Mouse (Mus musculus): ENCODE data around the gene Sfswap. TPM values are rescaled to one million over a fixed set of nuclear protein-coding genes. Genes with fewer than 3 reads are reported as not detected.
"Not testable (repeated sequence)": the region's sequence is repeated elsewhere in the genome, so short reads cannot be mapped to it uniquely, and the experiment has no call there.

The Sfswap gene
- polyA plus RNA-seq, 1 experiment from 2014 or later, result 46.3 TPM

- no peak overlapping the region for H3K9ac ChIP-seq
- H3K4me3 ChIP-seq (replicated peaks), result no peak overlapping the region
- H3K4me1 ChIP-seq, result peaks cover 10% of the 10 kb centered on the region
- peak; percentile 61 for ATAC-seq (replicated peaks; ENCODE audit: low FRiP score)
- H3K9me3 ChIP-seq (replicated peaks), result no peaks in the 10 kb centered on the region
- WGBS, result 33% methylated on average over 19 of the region's 19 CpGs
- no peak overlapping the region for H3K27ac ChIP-seq
- H3K27me3 ChIP-seq, result peaks cover 10% of the 10 kb centered on the region
- no peak overlapping the region for H3K4me2 ChIP-seq
- H3K36me3 ChIP-seq, result no peaks in the 10 kb centered on the region
These were observed 93.4 kb downstream of the Sfswap start for GRCm38 (mm10) chr5:129594116-129595114.

- Histone ChIP-seq H3K4me1 (no peaks in the 10 kb centered on the region), H3K27me3 (no peaks in the 10 kb centered on the region), H3K4me2 (peak overlapping the region; percentile 32), H3K36me3 (no peaks in the 10 kb centered on the region), H3K9me3 (replicated peaks) (no peaks in the 10 kb centered on the region), H3K4me3 (replicated peaks) (no peak overlapping the region), H3K9ac (no peak overlapping the region), H3K27ac (no peak overlapping the region)
- WGBS, result 46% methylated on average over 16 of the region's 16 CpGs
- ATAC-seq (replicated peaks; ENCODE audit: low FRiP score), result no peak
These were observed 101.1 kb downstream of the Sfswap start for GRCm38 (mm10) chr5:129602071-129602487.

- 81% methylated on average over 8 of the region's 8 CpGs for WGBS
- no peaks in the 10 kb centered on the region for H3K27me3 ChIP-seq
- H3K9ac ChIP-seq, result no peak overlapping the region
- H3K4me1 ChIP-seq, result no peaks in the 10 kb centered on the region
- no peak overlapping the region for H3K4me3 ChIP-seq (replicated peaks)
- H3K4me2 ChIP-seq, result no peak overlapping the region
- H3K27ac ChIP-seq, result no peak overlapping the region
- no peaks in the 10 kb centered on the region for H3K36me3 ChIP-seq
- no peaks in the 10 kb centered on the region for H3K9me3 ChIP-seq (replicated peaks)
- no peak for ATAC-seq (replicated peaks; ENCODE audit: low FRiP score)
These were observed 106.5 kb downstream of the Sfswap start for GRCm38 (mm10) chr5:129607476-129607875.

GRCm38 (mm10) chr5:129611060-129611459 is 110.0 kb downstream of the Sfswap start:
- Histone ChIP-seq H3K4me1 (no peaks in the 10 kb centered on the region), H3K4me3 (replicated peaks) (no peak overlapping the region), H3K9me3 (replicated peaks) (no peaks in the 10 kb centered on the region), H3K27me3 (no peaks in the 10 kb centered on the region), H3K9ac (no peak overlapping the region), H3K36me3 (no peaks in the 10 kb centered on the region), H3K27ac (no peak overlapping the region), H3K4me2 (no peak overlapping the region)
- 19% methylated on average over 1 of the region's 1 CpGs for WGBS
- ATAC-seq (replicated peaks; ENCODE audit: low FRiP score), result peak; percentile 66; the same call in 1 of the 2 replicates

- H3K4me3 ChIP-seq (replicated peaks); H3K4me2 ChIP-seq; H3K9me3 ChIP-seq (replicated peaks); H3K36me3 ChIP-seq; H3K4me1 ChIP-seq; H3K27ac ChIP-seq; H3K27me3 ChIP-seq; H3K9ac ChIP-seq; ATAC-seq (replicated peaks; ENCODE audit: low FRiP score): not testable (repeated sequence)
- 56% methylated on average over 9 of the region's 9 CpGs for WGBS
These were observed 119.6 kb downstream of the Sfswap start for GRCm38 (mm10) chr5:129620600-129620999.

Other genes with a start within 250 kb of the Sfswap start
- gene Mmp17, start 82.9 kb downstream of the Sfswap start, polyA plus RNA-seq (2015; fragmentation: Nextera tagmentation; extraction: Ambion mirVana), result 3.9 and 4.1 TPM in 2 replicates
- 5.2 and 5.6 TPM in 2 replicates for gene Zfp11, start 168.9 kb downstream of the Sfswap start, polyA plus RNA-seq (2015; fragmentation: Nextera tagmentation; extraction: Ambion mirVana)
- not detected in 2 replicates for gene Sept14, start 207.3 kb downstream of the Sfswap start, polyA plus RNA-seq (2015; fragmentation: Nextera tagmentation; extraction: Ambion mirVana)
- gene Mrps17, start 214.3 kb downstream of the Sfswap start, polyA plus RNA-seq (2015; fragmentation: Nextera tagmentation; extraction: Ambion mirVana), result 198 and 199 TPM in 2 replicates
- gene Nipsnap2, start 223.8 kb downstream of the Sfswap start, polyA plus RNA-seq (2015; fragmentation: Nextera tagmentation; extraction: Ambion mirVana), result 141 and 144 TPM in 2 replicates